Mouse (Mus musculus): ENCODE data around the gene Urm1.
"Not testable (repeated sequence)": the region's sequence is repeated elsewhere in the genome, so short reads cannot be mapped to it uniquely, and the experiment has no call there.

The Urm1 gene

GRCm38 (mm10) chr2:29868949-29869645 lies 49.2 kb downstream of the Urm1 start, which contains the start of gene Cercam:
Gene Cercam, plus strand, starts transcription at chr2:29869164.
- peak; percentile 86 for DNase-seq

DNA sequence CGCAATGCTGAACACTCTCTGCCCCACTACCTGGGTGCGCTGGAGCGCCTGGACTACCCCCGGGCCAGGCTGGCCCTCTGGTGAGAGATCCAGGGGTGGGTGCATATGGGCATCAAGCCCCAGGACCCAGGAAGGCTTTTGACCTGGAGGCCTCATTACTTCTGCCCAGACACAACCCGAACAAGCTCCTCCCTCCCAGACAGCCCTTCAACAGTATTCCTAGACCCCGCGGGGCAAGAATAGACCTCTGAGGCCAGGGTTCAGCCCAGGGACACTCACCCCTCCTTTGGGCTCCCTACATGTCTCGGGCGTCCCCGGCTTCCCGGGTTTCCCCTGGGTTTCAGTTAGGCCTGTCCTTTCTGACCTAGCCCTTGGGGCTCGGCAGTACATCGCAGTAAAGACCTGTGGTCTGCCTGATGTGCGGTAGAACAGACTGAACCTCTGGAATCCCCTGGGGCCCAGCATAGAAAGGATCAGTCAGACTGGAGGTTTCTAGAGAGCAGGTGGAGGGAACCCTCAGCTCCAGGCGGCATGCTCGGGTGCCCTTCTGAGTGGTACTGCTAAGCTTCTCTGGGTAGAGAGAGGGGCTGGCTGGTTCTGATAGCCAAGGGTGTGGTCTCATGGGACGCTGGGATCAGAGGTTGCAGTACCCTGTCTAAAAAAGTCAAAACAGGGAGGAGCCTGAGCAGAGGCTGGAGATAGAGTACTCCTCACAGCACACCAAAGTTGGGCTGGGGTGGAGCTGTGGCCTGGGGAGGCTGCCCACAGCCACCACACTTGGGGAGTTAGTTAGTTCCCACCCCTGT lies 50.0 kb downstream of the Urm1 start:
- DNase-seq, result peak; percentile 9

GRCm38 (mm10) chr2:29872581-29873295 lies 52.9 kb downstream of the Urm1 start:
- no peak for DNase-seq

DNA sequence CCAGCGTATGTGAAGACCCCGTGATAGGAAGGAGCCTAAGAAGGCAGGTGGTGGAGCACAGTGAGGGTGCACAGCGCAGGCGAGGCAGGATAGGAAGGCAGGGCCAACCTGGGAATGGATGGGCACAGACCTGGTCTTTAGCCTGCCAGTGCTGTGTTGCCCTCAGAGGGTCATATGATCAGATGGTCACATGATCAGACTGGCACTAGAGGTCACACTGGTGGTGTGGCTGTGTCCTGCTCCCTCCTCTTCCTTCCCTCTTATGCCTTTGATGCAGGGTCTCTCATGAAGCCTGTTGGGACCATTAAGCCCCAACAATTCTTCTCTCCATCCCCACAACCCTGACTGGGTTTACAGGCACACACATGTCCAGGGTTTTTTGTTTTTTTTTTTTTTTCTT lies 53.9 kb downstream of the Urm1 start:
- DNase-seq, result no peak

- no peak for DNase-seq
Measured at GRCm38 (mm10) chr2:29878061-29878460, 58.2 kb downstream of the Urm1 start.

DNA sequence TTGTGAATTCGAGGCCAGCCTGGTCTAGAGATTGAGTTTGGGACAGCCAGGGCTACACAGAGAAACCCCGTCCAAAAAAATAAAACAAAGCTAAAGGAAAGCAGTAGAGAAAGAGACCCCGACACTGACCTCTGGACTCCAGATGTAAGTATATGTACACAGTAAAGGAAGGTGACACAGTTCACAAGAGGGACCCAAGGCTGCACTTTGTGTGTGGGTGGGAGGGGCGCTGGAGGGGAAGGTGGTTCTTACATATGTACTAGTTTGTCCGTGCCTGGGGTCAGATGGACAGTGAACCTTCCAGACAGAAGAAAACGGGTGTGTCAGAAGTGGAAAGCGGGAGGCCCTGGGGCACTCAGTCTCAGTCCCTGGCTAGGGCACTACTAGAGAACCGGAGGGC lies 59.3 kb downstream of the Urm1 start:
- DNase-seq, result no peak

DNA sequence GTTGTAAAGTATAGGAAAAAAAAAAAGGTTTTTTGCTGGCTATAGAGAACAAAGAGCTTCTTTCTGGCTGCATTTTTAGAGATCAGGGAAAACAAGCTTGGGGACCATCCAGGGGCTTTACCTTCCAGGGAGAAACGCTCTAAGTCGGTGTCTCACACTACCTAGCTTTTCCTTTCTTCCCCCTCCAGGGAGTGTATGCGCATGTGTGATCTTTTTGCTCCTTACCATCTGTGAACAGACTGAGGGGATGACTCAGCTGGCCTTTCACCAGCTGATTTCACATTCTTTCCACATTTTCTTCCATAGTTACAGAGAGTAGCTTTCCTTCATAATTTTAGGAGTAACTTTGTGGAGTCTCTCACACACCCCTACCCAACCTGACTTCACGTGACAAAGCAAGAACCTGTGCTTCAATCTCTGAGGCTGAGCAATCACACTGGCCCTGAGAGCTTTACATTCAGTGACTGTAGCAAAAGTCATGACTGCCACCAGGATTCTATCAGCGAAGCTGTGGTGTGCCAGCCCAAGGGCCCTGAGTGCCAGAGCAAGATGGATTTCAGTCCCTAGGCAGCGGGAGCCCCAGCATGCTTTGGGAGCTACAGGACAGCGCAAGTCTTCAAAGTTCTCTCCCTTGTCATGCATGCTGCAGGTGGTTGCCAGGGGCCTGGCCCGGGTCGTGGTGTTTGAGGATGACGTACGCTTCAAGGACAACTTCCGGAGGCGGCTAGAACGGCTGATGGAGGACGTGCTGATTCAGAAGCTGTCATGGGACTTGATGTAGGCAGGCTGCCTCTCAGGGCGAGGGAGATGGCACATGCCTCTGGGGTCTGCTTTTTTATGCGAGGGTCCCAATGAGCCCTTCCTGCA lies 60.3 kb downstream of the Urm1 start:
- no peak for DNase-seq

- not testable (repeated sequence) for DNase-seq
Measured at GRCm38 (mm10) chr2:29886659-29887292, 66.9 kb downstream of the Urm1 start.

- DNase-seq, result peak; percentile 100
Measured at GRCm38 (mm10) chr2:29889066-29889944, 69.4 kb downstream of the Urm1 start, which contains the start of gene Odf2. Gene Odf2, plus strand, starts transcription at chr2:29889221.

DNA sequence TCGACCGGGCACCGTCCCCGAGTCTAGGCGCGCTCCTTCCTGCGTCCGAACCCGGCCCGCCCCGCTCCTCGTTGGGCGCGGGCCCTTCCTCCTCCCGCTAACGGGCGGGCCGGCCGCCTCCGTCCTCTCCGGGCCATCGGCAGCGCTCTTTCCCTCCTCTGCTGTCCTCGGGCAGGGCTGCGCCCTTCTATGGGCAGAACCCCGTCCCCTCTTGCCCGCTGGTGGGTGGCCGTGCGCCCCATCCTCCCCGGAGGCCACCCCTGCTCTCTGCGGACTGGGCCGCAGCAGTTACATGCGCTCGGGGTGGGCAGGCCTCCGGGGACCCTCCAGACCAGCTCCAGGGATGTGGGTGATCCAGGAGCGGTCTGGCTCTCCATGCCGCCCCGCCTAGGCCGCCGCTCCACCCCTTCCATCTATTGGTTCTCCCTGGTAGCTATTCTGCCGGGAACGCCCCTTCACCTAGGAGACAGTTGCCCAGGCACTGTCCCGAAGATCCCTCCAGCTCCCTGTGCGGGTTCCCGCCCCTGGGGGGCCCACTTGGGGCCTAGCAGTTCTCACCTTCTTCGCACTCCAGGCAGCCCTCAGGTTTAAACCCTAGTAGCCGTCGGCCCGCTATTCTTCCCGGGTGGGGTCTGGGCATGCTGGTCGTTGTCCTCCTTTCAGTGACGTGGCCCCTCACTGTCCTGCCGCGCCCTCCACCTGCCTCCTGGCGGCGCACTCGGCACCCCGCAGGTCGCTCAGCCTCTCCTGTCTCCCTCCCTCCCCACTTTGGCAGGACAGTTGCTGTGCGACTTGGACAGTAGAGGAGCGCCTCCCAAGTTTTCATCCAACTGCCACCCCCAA lies 70.3 kb downstream of the Urm1 start:
- peak; percentile 69 for DNase-seq

DNA sequence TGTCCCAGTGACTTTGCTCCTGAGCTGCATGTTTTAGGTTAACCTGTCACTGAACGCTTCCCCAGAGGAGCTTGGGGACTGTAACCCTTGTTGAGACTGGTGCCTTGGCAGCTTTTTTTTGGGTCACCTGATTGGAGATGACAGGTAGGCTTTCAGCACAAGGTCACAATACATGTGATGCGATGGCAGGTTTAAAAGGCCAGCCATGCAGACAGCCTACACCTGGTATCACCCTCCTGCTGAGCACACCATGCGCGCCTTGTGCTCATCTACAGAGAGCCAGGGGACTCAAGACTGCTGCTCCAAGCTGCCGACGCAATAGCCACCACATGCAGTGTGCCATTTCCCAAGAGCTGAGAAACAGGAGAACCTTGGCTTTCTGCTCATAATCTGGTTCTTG lies 71.9 kb downstream of the Urm1 start:
- DNase-seq, result no peak
